Mouse (Mus musculus): ENCODE data around the gene Adck1.
"Not testable (repeated sequence)": the region's sequence is repeated elsewhere in the genome, so short reads cannot be mapped to it uniquely, and the experiment has no call there.

The Adck1 gene

DNA sequence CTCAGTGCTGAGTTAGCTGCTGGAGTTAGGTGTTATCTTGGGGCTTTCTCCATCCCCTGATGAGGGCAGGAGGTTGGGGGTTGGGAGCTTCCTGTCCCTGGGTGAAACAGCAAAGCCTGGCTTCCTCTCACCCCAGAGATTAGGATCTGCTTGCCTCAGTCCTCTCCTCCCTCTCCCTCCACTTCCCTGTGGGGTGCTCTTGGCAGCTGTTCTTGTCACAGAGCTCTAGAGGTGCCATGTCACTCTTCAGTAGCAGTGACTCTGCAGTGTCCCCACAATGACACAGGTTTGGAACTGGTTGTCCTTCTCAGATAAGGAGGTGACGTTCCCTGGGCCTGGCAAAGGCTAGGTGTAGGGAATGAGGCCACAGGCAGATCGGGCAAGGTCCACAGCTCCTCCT lies 68.4 kb downstream of the Adck1 start:
- DNase-seq, result no peak

GRCm38 (mm10) chr12:88432277-88432676 lies 71.9 kb downstream of the Adck1 start:
- no peak for DNase-seq

DNA sequence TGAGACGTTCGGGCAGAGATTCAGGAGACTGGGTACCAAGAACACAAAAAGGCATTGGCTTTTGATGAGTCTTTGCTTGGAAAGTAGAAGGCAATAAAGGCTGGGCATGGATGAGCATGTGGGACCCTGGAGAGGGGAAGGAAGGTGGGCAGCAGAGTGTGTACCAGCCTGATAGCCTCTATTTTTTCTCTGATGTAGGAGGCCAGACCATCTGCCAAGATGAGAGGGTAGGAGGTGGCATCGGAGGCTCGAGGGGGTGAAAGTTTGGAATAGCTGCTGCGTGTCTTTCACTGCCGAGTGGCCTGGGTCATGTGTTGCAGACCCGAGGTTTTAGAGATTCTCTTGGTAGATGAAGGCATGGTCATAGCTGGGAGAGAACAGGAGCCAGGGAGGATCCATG lies 72.8 kb downstream of the Adck1 start:
- DNase-seq, result no peak

GRCm38 (mm10) chr12:88436962-88437750 lies 76.8 kb downstream of the Adck1 start:
- no peak for DNase-seq

GRCm38 (mm10) chr12:88441922-88442809 lies 81.8 kb downstream of the Adck1 start:
- no peak for DNase-seq

- no peak for DNase-seq
Measured at GRCm38 (mm10) chr12:88444040-88444439, 83.7 kb downstream of the Adck1 start.

DNA sequence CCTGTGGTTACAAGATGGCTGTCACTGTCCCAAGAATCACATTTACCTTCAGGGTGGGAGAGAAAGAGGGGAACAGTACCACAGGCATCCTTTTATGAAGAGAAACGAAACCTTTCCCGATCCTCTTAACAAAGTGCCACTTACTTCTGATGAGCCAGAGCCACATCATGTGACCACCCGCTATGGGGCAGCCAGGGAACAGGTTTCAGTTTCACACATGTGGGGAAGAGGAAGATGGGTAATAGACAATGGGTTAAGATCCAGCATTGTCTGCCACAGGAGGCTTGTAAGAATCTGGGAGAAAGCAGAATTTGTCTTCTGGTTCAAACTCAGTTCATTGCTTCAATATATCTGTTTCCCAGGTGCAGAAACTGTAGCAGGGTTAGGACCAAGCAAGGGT lies 85.1 kb downstream of the Adck1 start:
- no peak for DNase-seq

DNA sequence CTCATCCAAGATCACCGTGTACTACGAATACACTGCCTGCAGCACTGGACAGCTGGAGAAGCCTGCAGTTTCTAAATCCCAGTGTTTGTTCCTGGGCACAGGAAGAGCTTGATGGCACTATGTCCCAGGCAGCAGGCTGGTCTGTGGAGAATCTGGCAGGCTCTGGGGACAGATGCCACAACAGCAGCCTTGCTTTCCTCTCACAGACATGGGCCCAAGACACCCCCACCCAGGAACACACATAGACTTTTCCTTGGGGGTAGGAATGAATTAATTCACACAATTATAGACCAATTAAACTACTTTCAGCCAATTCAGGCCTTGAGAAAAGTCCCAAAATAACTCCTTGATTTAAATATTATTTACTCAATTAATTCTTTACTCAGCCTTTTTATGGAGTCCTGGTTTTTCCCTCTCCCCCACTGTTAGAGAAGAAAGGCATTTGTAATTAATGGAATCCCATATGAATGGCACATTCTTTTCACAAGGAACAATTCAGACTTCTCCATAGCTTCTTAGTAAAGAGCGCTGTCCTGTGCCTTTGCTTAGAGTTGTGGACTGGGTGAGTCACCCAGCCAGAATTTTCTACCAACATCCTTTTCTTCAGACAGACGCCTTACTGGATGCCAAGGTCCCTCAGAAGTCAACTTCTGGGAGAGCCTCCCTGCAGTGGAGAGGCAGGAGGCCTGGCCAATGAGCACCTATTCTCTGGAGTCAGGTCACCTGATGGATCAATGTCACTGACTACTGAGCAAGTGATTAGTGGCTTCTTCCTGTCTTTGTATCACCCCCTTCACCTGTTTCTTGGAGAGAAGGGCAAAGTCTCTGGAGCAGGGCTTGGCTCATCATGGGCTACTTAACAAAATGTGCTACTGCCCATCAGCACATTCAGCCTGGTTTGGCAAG lies 90.6 kb downstream of the Adck1 start:
- no peak for DNase-seq

GRCm38 (mm10) chr12:88454701-88455410 lies 94.5 kb downstream of the Adck1 start:
- DNase-seq, result no peak

DNA sequence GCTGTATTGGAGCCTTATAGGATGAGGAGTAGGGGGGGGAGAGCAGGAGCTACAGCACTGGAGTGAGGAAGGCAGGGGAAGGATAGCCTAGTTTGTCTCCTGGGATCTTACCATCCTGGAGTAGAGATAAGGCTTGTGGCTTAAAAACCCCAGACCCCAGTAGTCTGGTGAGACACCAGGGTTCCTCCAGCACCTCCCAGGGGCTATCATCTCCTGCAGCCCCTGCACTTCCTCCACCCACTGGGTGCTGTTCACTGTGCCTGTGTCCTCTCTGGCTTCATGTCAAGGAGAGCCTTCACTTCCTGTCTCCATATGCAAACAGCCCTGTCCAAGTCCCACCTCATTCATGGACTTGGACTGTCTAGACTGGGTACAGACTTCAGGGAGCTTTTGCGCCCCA lies 96.7 kb downstream of the Adck1 start:
- DNase-seq, result no peak

GRCm38 (mm10) chr12:88458936-88459335 lies 98.6 kb downstream of the Adck1 start:
- DNase-seq, result no peak

DNA sequence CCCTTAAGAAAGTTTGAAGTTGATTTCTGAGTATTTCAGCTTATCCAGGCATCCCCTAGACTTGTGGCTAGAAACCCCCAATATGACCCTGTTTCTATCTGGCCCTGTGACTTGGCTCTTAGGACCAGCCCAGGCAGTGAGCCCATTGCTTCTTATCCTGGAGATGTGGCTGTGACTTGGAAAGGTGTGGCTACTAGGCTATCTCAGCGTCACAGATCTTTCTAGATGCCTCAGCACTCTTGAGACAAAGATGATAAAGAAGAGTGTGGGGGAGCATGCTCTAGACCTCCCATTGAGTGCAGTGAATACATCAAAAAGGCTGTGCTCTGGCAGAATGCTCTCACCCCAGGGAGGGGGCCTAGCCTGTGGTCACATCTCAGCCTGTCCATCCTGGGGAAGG lies 99.1 kb downstream of the Adck1 start:
- no peak for DNase-seq

- no peak for DNase-seq
Measured at GRCm38 (mm10) chr12:88461026-88461425, 100.7 kb downstream of the Adck1 start.

- no peak for DNase-seq
Measured at GRCm38 (mm10) chr12:88463588-88464290, 103.4 kb downstream of the Adck1 start.

DNA sequence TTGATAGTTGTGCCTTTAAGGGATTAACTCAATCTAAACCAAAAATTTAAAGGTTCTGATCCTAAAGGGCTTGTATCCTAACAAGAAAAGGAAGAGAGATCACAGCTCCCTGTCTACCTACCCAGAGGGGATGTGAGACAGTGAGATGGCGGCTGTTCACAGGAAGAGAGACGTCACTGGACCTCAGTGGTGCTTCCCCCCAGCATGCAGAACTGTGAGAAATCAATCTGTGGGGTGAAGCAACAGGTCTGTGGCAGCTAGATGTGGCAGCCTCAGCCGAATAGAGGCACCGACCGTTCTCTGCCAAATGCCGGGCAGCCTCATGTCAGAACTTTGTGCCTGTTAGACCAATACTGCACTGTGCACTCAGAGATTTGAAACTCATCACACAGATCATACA lies 106.4 kb downstream of the Adck1 start:
- DNase-seq, result no peak

GRCm38 (mm10) chr12:88467257-88467656 lies 106.9 kb downstream of the Adck1 start:
- DNase-seq, result no peak

DNA sequence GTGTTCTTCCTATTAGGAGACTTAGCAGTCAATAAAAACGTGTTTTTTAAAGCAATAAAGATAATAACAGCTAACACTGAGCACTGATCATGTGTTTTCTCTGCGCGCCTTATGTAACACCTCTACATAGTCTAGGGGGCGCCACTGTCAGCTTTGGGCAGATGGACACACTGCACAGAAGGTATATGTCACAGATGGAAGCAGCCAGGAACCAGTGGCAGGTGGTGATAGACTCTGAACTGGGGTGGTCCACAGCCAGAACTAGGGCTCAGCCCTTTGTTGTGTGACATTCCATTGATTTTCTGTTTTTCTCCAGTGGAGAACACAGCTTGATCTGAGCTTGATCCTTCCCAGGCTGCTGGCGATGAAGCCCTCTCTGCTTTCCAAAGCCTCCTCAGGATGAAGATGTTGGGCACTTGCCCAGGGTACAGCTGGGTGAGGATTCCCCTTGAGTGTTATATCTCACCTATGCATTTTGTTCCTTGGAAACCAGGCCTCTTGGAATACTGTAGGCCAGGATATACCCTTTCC lies 107.6 kb downstream of the Adck1 start:
- DNase-seq, result no peak

- DNase-seq, result no peak
Measured at GRCm38 (mm10) chr12:88468691-88469090, 108.3 kb downstream of the Adck1 start.

- DNase-seq, result not testable (repeated sequence)
Measured at GRCm38 (mm10) chr12:88471884-88472283, 111.5 kb downstream of the Adck1 start.

- DNase-seq, result no peak
Measured at GRCm38 (mm10) chr12:88472832-88473231, 112.5 kb downstream of the Adck1 start.

- DNase-seq, result no peak
Measured at GRCm38 (mm10) chr12:88473796-88474195, 113.4 kb downstream of the Adck1 start.

All from cerebellum, postnatal 36 days (tissue).